In genomic region chr10:61080931-61081255, GRCm38 (mm10) we compare ENCODE assay signal across 10 mouse cellular contexts. TPM values are rescaled to one million over a fixed set of nuclear protein-coding genes. Genes with fewer than 3 reads are reported as not detected.
DNase-seq lines count a peak whose midpoint lies in the region; ATAC-seq and TF ChIP-seq lines count a peak whose summit lies in the region.
"Had no signal": no experiment of that assay in that cellular context is flagged by ENCODE, and none has a peak within 500 bp of the region (broad histone marks: within the 10 kb centered on the region; RNA-seq: fewer than 3 reads in every experiment).

No protein-coding gene starts in this region.

- DNase-seq in forebrain, embryonic 10.5 days (ENCODE audit: extremely low spot score, low spot score), result no peak
- DNase-seq in liver, embryonic 13.5 days, result no peak
- no peak for DNase-seq in liver
- no peak for DNase-seq in thymus, postnatal 10 days (ENCODE audit: low spot score in 2 of 2)
- no peak for DNase-seq in yolk sac, embryonic 10.5 days (ENCODE audit: low spot score)

- H3K4me3 ChIP-seq in forebrain, embryonic 10.5 days, result no peak overlapping the region
- no peak overlapping the region for H3K4me3 ChIP-seq in forebrain, embryonic 12.5 days (replicated peaks)
- no peak overlapping the region for H3K4me3 ChIP-seq in liver, embryonic 13.5 days (replicated peaks)
- H3K4me3 ChIP-seq in hindbrain, embryonic 15.5 days, result no peak overlapping the region
- H3K4me3 ChIP-seq in small intestine, adult 2 months (ENCODE audit: low read depth, low read length), result peak overlapping the region; percentile 54
- H3K4me3 ChIP-seq: left cerebral cortex, adult 2 months had no signal

- no peak for TF ChIP-seq POLR2A in small intestine, adult 2 months (IDR thresholded peaks at IDR 0.05; ENCODE audit: low read depth, low read length)

- H3K27me3 ChIP-seq in forebrain, embryonic 10.5 days (ENCODE audit: poor library complexity, severe bottlenecking), result no peaks in the 10 kb centered on the region
- no peaks in the 10 kb centered on the region for H3K27me3 ChIP-seq in forebrain, embryonic 12.5 days
- H3K27me3 ChIP-seq in liver, embryonic 13.5 days, result no peaks in the 10 kb centered on the region
- H3K27me3 ChIP-seq in hindbrain, embryonic 15.5 days, result no peaks in the 10 kb centered on the region
- no peaks in the 10 kb centered on the region for H3K27me3 ChIP-seq in small intestine, adult 2 months (ENCODE audit: control insufficient read depth, insufficient read depth, low read length)

- no peak for TF ChIP-seq CTCF in small intestine, adult 2 months (IDR thresholded peaks at IDR 0.05; ENCODE audit: extremely low read depth, insufficient read length, insufficient replicate concordance, low read depth, low read length)

- peak overlapping the region; percentile 90 for H3K27ac ChIP-seq in forebrain, embryonic 10.5 days
- H3K27ac ChIP-seq in forebrain, embryonic 12.5 days, result no peak overlapping the region; the same call in 1 of the 2 replicates
- no peak overlapping the region for H3K27ac ChIP-seq in liver, embryonic 13.5 days
- peak overlapping the region; percentile 42; the same call in 1 of the 2 replicates for H3K27ac ChIP-seq in hindbrain, embryonic 15.5 days (replicated peaks)
- H3K27ac ChIP-seq in small intestine, adult 2 months (ENCODE audit: insufficient read depth, low read depth, low read length), result peak overlapping the region; percentile 90
- H3K27ac ChIP-seq: left cerebral cortex, adult 2 months; macrophage had no signal

- peaks cover 32% of the 10 kb centered on the region for H3K4me1 ChIP-seq in forebrain, embryonic 10.5 days
- peaks cover 12% of the 10 kb centered on the region for H3K4me1 ChIP-seq in forebrain, embryonic 12.5 days
- peaks cover 16% of the 10 kb centered on the region for H3K4me1 ChIP-seq in liver, embryonic 13.5 days (replicated peaks)
- peaks cover 7% of the 10 kb centered on the region for H3K4me1 ChIP-seq in hindbrain, embryonic 15.5 days (replicated peaks)
- peaks cover 6% of the 10 kb centered on the region; the same call in 1 of the 2 replicates for H3K4me1 ChIP-seq in small intestine, adult 2 months (ENCODE audit: control insufficient read depth, insufficient read depth, insufficient read length, low read length)

- H3K36me3 ChIP-seq in forebrain, embryonic 10.5 days (replicated peaks), result no peaks in the 10 kb centered on the region
- H3K36me3 ChIP-seq in forebrain, embryonic 12.5 days (replicated peaks), result no peaks in the 10 kb centered on the region
- no peaks in the 10 kb centered on the region for H3K36me3 ChIP-seq in liver, embryonic 13.5 days
- H3K36me3 ChIP-seq in hindbrain, embryonic 15.5 days, result no peaks in the 10 kb centered on the region
- H3K36me3 ChIP-seq in small intestine, adult 2 months (ENCODE audit: control insufficient read depth, insufficient read depth, low read length), result no peaks in the 10 kb centered on the region

- H3K4me2 ChIP-seq in forebrain, embryonic 12.5 days, result no peak overlapping the region
- H3K4me2 ChIP-seq in liver, embryonic 13.5 days, result peak overlapping the region; percentile 45
- H3K4me2 ChIP-seq in hindbrain, embryonic 15.5 days, result no peak overlapping the region

- no peaks in the 10 kb centered on the region for H3K9me3 ChIP-seq in forebrain, embryonic 10.5 days
- H3K9me3 ChIP-seq in forebrain, embryonic 12.5 days, result no peaks in the 10 kb centered on the region
- H3K9me3 ChIP-seq in liver, embryonic 13.5 days (replicated peaks), result no peaks in the 10 kb centered on the region
- no peaks in the 10 kb centered on the region for H3K9me3 ChIP-seq in hindbrain, embryonic 15.5 days

- 91% methylated on average over 11 of the region's 11 CpGs for WGBS in forebrain, embryonic 10.5 days
- 96% methylated on average over 11 of the region's 11 CpGs for WGBS in forebrain, embryonic 12.5 days
- WGBS in liver, embryonic 13.5 days (ENCODE audit: insufficient replicate concordance), result 78% methylated on average over 11 of the region's 11 CpGs
- 81% methylated on average over 11 of the region's 11 CpGs for WGBS in hindbrain, embryonic 15.5 days
- 17% methylated on average over 11 of the region's 11 CpGs for WGBS in small intestine, adult 2 months

- H3K9ac ChIP-seq in forebrain, embryonic 12.5 days, result no peak overlapping the region
- no peak overlapping the region for H3K9ac ChIP-seq in liver, embryonic 13.5 days
- no peak overlapping the region for H3K9ac ChIP-seq in hindbrain, embryonic 15.5 days

- no peak for ATAC-seq in forebrain, embryonic 12.5 days (ENCODE audit: low FRiP score)
- ATAC-seq in liver, embryonic 13.5 days (ENCODE audit: low read depth), result no peak
- no peak for ATAC-seq in hindbrain, embryonic 15.5 days (ENCODE audit: low FRiP score, low read depth)

RNA-seq across cellular contexts. Expression of gene Pcbd1, which starts 8.2 kb away (rescaled TPM):
- 22.0 and 22.1 TPM in 2 replicates for polyA plus RNA-seq in forebrain, embryonic 10.5 days (2016; fragmentation: Nextera tagmentation; extraction: Ambion mirVana)
- 16.7 and 18.2 TPM in 2 replicates for polyA plus RNA-seq in forebrain, embryonic 12.5 days (2016; fragmentation: Nextera tagmentation; extraction: Ambion mirVana)
- polyA plus RNA-seq in liver, embryonic 13.5 days (2015; fragmentation: Nextera tagmentation; extraction: Ambion mirVana), result 134 and 148 TPM in 2 replicates
- 42.8 and 47.7 TPM in 2 replicates for polyA plus RNA-seq in hindbrain, embryonic 15.5 days (2015; fragmentation: Nextera tagmentation; extraction: Ambion mirVana)
- polyA plus RNA-seq in small intestine, adult 2 months (2012; rRNA removed), result 14.7 and 21.0 TPM in 2 replicates
- polyA plus RNA-seq: macrophage had no signal

Comparison
In these comparisons a context has a peak if more than half of its experiments do, and no peak if none do; other contexts are left out.
1. H3K27ac ChIP-seq: peak in forebrain, embryonic 10.5 days (single experiment), hindbrain, embryonic 15.5 days (single experiment) and small intestine, adult 2 months (single experiment); none in forebrain, embryonic 12.5 days (single experiment) and liver, embryonic 13.5 days (single experiment).